Mouse (Mus musculus): ENCODE measurements at regions not wholly inside any gene's neighbourhood (a gene's known extent, or its start where the extent isn't known, plus 50 kb on each side); places are given as distances from the start of the nearest gene placed in this dataset.

- TF ChIP-seq CTCF (IDR thresholded peaks at IDR 0.05; ENCODE audit: borderline replicate concordance, extremely low read depth, insufficient read depth, insufficient read length) (no peak), POLR2A (IDR thresholded peaks at IDR 0.05; ENCODE audit: borderline replicate concordance, extremely low read depth, insufficient read depth, insufficient read length, poor library complexity, severe bottlenecking) (no peak)
Observed at GRCm38 (mm10) chr13:60518010-60518409, 83.7 kb upstream of the Dapk1 start.
